Mouse (Mus musculus): ENCODE measurements around the gene Svop. TPM values are rescaled to one million over a fixed set of nuclear protein-coding genes. Genes with fewer than 3 reads are reported as not detected.

Gene Svop
- total RNA-seq, 1 experiment from 2014 or later: not detected

DNA sequence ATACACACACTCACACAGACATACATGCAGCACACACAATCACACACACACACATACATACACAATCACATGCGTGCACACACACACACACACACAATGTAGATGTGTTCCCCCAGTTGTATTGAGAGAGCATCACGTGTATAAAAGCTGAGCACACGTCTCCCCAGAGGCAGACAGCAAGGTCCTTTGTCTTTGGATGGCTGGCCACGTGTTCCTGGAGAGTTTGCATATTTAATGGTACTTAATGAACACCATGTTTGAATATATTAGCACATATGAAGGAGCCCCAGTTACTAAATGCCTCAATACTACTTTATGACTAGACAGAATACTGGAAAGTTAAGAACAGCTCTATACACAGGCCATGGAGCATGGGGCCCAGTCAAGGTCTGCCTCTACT, 27.4 kb downstream of the Svop start:
- no peak for ATAC-seq (replicated peaks in 1 of 2; ENCODE audit: insufficient read depth in 1 of 2, low FRiP score in 2 of 2, low TSS enrichment in 1 of 2, low read depth in 1 of 2, poor library complexity in 2 of 2, severe bottlenecking in 2 of 2)

DNA sequence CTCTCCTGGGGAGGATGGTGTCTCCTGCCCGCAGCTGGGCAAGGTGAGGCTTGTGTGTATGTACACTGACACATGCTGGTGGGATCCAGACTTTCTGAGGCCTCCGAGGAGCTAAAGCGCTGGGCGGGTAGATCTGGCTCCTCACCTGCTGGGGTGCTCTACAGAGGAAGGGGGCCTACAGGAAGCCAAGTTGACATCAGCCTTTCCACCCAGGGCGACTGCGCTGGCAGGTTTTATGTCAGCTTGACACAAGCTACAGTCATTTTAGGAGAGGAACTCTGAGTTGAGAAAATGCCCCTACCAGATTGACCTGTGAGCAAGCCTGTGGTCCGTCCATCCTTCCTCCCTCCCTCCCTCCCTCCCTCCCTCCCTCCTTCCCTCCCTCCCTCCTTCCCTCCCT, 29.7 kb downstream of the Svop start:
- ATAC-seq (replicated peaks in 1 of 2; ENCODE audit: insufficient read depth in 1 of 2, low FRiP score in 2 of 2, low TSS enrichment in 1 of 2, low read depth in 1 of 2, poor library complexity in 2 of 2, severe bottlenecking in 2 of 2): 0 out of 4 replicates have a peak, but pooled peaks of 1 of the 2 experiments have one; percentile 39

DNA sequence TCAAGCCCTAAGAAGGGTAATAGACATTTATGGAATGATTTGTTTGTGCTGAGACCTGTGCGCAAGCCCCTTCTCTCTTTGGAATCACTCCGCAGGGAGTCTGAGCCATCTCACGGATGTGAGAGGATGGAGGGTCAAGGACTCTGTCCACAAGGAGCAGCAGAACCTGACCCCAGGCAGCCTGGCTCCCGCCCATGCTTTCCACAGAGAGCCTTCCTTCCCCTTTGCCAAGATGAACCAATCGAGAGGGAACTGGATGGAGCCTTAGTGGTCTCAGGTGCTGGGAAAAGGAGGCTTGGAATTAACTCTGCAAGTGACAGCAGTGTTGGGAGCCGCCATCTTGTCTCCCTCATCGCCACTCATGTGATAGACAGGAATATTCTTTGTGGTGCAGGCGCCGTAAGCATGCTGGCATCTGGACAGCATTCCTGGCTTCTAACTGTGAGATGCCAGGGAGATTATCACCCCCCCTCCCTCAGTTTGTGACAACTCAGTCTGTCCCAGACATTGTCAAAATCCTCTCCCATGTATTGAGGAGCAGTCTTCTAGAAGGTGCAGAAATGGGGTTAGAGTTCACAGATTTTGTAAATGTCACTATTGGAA, 34.1 kb downstream of the Svop start:
- no peak for ATAC-seq (replicated peaks in 1 of 2; ENCODE audit: insufficient read depth in 1 of 2, low FRiP score in 2 of 2, low TSS enrichment in 1 of 2, low read depth in 1 of 2, poor library complexity in 2 of 2, severe bottlenecking in 2 of 2)

DNA sequence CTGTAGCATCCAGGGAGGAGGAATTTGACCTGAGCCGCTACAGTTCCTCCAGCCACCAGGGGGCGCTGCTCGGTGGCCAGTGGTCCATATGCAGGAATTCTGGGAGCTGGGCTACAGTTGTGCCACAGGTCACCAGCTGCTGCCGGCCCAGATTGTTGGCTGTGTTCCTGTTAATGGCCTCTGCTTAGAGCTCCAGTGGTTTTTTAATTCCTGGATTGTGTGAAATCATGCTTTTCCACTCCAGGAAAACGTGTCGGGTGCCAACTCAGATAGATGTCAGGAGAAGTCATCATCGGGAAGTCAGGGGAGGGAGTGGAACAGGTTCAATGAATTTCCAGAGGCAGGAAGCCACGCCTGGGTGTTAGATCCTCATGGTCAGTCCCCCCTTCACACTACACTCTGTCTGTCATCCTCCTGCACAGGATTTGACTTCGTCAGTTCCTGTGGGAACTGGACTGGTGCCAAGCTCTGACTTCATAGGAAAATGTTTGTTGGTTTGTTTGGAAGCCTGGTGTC, 39.1 kb downstream of the Svop start:
- ATAC-seq (replicated peaks in 1 of 2; ENCODE audit: insufficient read depth in 1 of 2, low FRiP score in 2 of 2, low TSS enrichment in 1 of 2, low read depth in 1 of 2, poor library complexity in 2 of 2, severe bottlenecking in 2 of 2): peak in 1 of 2 experiments; percentile 55; a peak in 3 of 4 replicates

DNA sequence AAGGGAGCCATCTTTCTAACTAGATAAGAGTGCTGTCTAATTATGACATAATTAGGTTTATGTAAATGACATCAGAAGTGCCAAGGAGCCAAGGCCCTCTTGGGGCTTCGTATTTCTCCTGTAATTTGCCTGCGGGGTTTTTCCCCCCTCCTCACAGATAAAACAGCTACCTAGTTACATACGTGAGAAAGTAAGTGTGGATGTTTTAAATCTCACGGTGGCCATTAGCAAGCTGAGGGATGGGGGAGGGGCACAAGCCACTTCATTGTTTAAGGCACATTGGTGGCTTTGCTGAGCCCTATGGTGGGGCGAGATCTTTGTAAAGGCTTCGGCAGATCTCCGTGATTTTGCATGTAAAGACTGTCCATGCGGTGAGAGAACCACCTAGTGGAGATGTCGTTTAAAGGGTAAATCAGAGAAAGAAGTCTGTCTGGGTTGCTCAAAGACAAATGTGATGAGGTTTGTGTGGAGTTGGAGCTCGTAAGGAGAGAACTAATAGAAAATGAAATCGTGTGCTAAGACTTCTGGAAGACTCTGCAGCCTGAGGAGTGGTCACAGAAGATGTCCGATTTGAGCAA, 42.5 kb downstream of the Svop start:
- no peak for ATAC-seq (replicated peaks in 1 of 2; ENCODE audit: insufficient read depth in 1 of 2, low FRiP score in 2 of 2, low TSS enrichment in 1 of 2, low read depth in 1 of 2, poor library complexity in 2 of 2, severe bottlenecking in 2 of 2)

DNA sequence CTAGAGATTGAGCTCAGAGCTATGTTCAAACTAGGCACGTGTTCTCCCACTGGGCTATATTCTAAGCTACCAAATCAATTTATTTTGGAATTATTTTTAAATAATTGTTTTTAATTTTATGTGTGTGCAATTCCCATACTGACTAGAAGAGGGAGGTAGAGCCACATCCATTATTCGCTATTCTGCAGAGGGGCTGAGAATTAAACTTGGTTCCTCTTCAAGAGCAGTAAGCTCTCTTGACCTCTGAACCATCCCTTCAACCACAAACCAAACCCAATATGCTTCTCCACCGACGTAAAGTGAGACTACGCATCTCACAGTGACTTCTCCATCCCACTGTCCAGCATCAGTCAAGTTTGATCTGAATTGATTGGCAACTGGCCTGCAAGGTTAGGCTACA, 44.2 kb downstream of the Svop start:
- ATAC-seq (replicated peaks in 1 of 2; ENCODE audit: insufficient read depth in 1 of 2, low FRiP score in 2 of 2, low TSS enrichment in 1 of 2, low read depth in 1 of 2, poor library complexity in 2 of 2, severe bottlenecking in 2 of 2): no peak

DNA sequence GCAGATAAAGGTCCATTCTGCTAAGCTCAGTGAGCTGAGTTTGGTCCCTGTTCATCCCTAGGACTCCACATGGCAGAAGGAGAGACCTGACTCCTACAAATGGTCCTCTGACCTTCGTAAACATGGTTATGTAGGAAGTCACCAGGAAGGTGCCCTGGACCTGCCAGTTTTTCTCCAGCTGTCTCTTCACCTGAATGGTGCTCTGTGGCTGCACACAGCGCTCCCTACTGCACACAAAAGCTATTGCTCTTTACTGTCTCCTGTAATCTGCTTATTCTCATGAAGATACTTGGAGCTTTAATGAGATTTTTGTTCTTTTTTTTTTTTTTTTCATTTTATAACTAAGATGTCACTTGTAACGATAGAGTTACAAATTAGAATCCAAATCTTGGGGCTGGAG, 44.8 kb downstream of the Svop start:
- ATAC-seq (replicated peaks in 1 of 2; ENCODE audit: insufficient read depth in 1 of 2, low FRiP score in 2 of 2, low TSS enrichment in 1 of 2, low read depth in 1 of 2, poor library complexity in 2 of 2, severe bottlenecking in 2 of 2): no peak

DNA sequence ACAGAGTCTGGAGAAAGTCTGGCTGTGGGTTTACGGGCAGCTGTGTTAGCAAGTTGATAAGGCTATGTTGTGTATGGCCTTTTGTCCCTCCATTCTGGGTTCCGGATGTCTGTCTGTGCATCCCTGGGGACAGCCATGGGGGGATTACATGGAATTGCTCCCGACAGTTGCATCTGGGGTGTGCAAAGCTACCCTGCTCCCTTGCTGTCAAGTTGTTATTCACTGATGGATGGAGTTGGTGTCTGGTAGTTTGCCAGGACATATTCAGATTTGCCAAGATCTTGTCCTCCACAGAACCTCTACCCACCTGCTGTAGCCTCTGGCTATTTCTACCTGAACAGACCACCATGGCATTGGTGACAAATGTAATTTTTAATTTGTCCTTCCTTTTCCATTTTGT, 45.2 kb downstream of the Svop start:
- ATAC-seq (replicated peaks in 1 of 2; ENCODE audit: insufficient read depth in 1 of 2, low FRiP score in 2 of 2, low TSS enrichment in 1 of 2, low read depth in 1 of 2, poor library complexity in 2 of 2, severe bottlenecking in 2 of 2): no peak

DNA sequence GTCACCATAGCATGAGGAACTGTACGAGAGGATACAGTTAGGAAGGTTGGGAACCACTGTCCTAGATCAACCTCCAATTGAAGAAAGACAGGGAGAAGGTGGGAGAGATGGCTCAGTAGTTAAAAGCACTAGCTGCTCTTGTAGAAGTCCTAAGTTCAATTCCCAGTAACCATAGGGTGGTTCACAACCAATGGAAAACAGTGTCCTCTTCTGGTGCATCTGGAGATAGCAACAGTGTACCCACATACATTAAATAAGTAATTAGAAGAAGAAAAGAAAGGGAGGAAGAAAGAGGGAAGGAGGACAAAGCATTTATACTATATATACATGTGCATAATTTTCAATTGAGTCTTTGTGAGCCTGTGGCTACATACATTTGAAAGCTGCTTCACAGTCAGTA, 46.2 kb downstream of the Svop start:
- ATAC-seq (replicated peaks in 1 of 2; ENCODE audit: insufficient read depth in 1 of 2, low FRiP score in 2 of 2, low TSS enrichment in 1 of 2, low read depth in 1 of 2, poor library complexity in 2 of 2, severe bottlenecking in 2 of 2): 0 out of 4 replicates have a peak, but pooled peaks of 1 of the 2 experiments have one; percentile 31

DNA sequence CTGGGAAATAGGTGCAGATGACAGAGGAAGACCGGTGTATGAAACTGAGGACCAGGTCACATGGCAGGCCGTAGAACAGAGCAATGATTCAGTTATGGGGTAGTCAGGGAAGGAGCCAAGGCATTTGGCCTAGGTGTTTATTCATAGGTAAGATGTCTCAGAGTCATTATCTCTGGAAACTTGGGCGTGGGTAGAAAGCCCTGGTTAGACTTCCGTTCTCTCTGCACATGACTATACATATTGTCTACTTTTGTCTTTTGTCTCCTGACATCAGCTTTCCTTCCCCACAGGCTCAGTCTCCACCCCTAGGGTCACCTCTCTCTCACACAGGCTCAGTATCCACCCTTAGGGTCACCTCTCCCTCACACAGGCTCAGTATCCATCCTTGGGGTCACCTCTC, 47.6 kb downstream of the Svop start:
- ATAC-seq (replicated peaks in 1 of 2; ENCODE audit: insufficient read depth in 1 of 2, low FRiP score in 2 of 2, low TSS enrichment in 1 of 2, low read depth in 1 of 2, poor library complexity in 2 of 2, severe bottlenecking in 2 of 2): no peak

DNA sequence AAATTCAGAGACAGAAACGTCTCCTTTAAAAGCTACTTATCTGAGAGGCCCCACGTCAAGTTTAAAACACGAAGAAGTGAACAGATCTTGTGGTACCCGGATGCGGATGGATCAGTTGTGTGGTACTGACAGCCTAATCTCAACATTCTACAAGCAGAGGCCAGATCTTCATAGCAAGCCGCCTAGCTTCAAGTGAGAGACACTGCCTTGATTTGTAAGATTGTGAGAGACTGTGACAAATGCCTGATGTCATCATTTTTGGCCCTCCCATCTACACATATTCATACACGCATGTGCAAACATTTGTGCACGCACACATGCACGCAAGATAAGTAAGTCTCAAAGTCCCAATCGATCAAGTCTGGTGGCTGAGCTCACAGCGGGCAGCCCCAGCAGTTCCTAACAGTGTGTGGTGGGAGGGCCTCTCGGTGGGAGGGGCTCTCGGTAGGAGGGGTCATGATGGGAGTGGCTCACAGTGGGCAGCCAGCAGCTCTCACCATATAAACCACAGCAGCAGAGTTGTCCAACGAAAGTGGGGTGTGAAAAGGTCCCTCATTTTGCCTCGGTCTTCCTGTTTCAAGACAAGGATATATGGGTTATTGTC, 49.9 kb downstream of the Svop start:
- ATAC-seq (replicated peaks in 1 of 2; ENCODE audit: insufficient read depth in 1 of 2, low FRiP score in 2 of 2, low TSS enrichment in 1 of 2, low read depth in 1 of 2, poor library complexity in 2 of 2, severe bottlenecking in 2 of 2): peak; percentile 85 to 91

DNA sequence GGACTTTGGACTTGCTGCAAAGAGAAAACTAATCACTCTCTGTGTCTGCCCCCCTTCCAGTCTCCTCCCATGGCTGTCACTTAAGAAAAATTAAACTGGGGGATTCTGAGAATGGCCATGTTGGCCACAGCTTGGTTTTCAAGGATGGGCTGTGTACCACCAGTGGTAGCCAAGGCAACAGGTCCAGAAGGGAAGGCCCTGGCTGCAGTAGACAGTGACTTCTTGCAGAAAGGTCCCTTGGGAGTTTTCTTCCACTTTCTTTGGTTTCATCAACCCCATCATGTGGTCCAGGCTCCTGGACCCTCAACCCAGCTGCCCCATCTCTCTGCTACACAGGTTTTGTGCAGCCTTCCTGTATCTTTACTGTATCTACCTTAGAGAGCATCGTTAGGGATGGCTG, 50.5 kb downstream of the Svop start:
- ATAC-seq (replicated peaks in 1 of 2; ENCODE audit: insufficient read depth in 1 of 2, low FRiP score in 2 of 2, low TSS enrichment in 1 of 2, low read depth in 1 of 2, poor library complexity in 2 of 2, severe bottlenecking in 2 of 2): no peak

DNA sequence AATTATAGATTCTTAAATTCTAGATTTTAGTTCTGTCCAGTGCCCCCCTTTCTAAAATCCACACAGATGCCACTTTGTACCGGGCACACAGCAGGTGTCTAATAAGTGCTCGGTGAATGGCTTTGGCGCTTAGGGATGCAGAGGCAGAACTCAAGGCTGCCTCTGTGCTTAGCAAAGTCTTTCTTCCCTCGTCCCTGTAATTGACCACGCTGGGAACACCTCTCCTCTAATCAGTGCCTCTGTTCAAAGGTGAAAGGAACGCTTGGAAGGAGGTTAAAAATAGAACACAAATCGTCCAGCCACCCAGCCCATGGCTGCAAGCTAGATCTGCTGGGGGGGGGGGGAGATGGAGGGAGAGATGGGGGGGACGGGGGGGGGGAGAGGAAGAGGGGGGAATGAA, 50.9 kb downstream of the Svop start:
- no peak for ATAC-seq (replicated peaks in 1 of 2; ENCODE audit: insufficient read depth in 1 of 2, low FRiP score in 2 of 2, low TSS enrichment in 1 of 2, low read depth in 1 of 2, poor library complexity in 2 of 2, severe bottlenecking in 2 of 2)

DNA sequence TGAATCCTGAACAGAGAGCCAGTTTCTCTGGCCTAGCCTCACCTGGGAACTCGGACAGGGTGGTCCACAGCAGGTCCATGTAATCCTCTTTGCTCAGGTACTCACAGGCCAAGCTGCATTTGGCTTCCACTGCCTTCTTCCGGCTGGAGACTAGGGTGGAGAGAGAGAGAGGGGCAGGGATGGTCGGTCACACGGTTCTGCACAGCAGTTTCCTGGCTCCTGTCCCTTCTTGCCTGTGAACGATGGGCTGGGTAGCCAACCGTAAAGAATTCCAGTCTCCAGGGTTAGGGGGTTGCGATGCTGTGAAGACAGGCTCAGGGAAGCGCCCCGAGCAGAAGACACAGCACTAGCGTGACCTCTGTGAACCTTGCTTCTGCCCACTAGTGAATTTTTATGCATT, 56.3 kb downstream of the Svop start:
- no peak for ATAC-seq (replicated peaks in 1 of 2; ENCODE audit: insufficient read depth in 1 of 2, low FRiP score in 2 of 2, low TSS enrichment in 1 of 2, low read depth in 1 of 2, poor library complexity in 2 of 2, severe bottlenecking in 2 of 2)

DNA sequence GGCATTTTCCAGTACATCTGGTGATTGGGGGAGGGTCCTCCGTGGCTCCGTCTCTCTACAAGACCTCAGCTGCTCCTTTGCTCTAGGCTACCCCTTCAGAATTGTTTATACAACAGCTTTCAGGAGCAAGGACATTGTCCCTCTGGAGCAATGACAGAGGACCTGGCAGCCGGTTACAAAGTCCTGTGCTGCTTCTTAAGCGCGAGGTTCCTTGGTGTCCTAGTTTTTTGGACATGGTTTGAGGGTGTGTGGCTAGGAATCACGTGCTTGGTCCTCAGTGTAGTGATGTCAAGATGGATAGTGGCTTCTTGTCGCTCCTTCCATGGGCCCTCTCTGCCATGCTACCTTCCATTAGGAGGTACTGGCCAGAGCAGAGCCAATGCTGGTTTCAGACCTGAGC, 57.0 kb downstream of the Svop start:
- ATAC-seq (replicated peaks in 1 of 2; ENCODE audit: insufficient read depth in 1 of 2, low FRiP score in 2 of 2, low TSS enrichment in 1 of 2, low read depth in 1 of 2, poor library complexity in 2 of 2, severe bottlenecking in 2 of 2): no peak

DNA sequence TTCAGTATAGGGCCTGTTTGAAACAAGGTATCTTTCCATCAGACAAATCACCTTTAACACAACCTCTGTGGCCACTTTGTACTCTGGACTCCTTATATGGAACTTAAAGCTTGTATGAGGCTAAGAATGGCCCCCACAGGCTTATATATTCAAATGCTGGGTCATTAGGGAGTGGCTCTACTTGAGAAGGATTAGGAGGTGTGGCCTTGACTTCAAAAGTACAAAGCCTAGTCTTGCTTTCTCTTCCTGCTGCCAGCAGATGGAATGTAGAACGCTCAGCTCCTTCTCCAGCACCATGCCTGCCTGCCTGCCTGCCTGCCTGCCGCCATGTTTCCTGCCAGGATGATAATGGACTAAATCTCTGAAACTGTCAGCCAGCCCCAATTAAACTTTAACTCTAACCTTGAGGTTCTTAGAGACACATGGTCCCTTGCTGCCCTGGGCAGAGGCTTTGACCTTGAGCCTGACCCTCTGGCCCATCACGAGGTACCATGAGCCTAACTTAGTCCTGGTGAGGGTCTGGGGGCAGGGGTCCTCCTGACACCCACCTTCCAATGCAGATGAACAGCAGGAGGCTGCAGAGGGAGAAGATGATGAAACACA, 59.1 kb downstream of the Svop start:
- no peak for ATAC-seq (replicated peaks in 1 of 2; ENCODE audit: insufficient read depth in 1 of 2, low FRiP score in 2 of 2, low TSS enrichment in 1 of 2, low read depth in 1 of 2, poor library complexity in 2 of 2, severe bottlenecking in 2 of 2)

DNA sequence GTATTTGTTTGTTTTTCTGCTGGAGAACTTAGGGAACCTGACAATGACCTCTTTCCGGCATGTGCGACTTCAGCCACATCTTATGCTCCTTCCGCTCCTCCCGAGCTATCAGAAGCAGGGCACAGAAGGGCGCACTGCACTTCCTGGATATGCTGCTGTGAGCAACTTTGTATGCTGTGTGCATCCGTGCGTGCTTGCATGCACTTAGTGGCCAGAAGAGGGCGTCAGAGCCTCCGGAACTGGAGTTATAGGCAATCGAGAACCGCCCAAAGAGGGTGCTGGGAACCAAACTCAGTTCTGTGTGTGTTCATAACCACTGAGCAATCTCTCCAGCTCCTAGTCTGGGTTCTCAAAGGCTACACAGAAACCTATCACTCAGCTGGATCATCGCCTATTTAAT, 60.7 kb downstream of the Svop start:
- ATAC-seq (replicated peaks in 1 of 2; ENCODE audit: insufficient read depth in 1 of 2, low FRiP score in 2 of 2, low TSS enrichment in 1 of 2, low read depth in 1 of 2, poor library complexity in 2 of 2, severe bottlenecking in 2 of 2): no peak

DNA sequence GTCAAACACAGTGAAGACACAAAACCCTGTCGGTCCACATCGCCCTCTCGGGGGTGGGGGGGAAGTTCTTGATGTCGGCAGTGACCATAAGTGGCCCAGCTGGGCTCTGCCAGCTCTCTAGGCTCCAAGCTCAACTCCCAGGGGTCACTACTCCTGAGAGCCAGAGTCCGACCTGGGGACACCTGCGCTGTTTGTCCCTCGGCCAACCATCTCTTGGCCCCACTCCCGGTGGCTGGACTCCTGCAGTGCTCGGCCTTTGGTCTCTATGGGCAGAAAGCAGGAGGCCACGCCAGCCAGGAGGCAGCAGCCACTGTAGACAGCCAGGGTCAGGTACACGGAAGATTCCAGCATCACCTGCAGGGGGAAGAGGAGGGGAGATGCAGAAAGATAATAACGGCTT, 63.3 kb downstream of the Svop start:
- no peak for ATAC-seq (replicated peaks in 1 of 2; ENCODE audit: insufficient read depth in 1 of 2, low FRiP score in 2 of 2, low TSS enrichment in 1 of 2, low read depth in 1 of 2, poor library complexity in 2 of 2, severe bottlenecking in 2 of 2)

All from hematopoietic stem cell, adult 5-6 weeks (primary cell).